Mouse (Mus musculus) ES-E14 (cell line): Measurements from ENCODE around the gene Calml4. TPM values are rescaled to one million over a fixed set of nuclear protein-coding genes. Genes with fewer than 3 reads are reported as not detected.

Experiments used
- DNase-seq: peaks from one replicate; pipeline ENCODE4 v3.0.0-alpha.2; 2013; ENCODE audit warnings: low read depth, low spot score
- H3K27ac ChIP-seq: 2 replicates; pipeline ENCODE4 v1.5.1; 2012; ENCODE audit warnings: low read depth, mild to moderate bottlenecking, low read length, moderate library complexity, mixed read lengths; ENCODE audit not compliant: poor library complexity, insufficient read depth, severe bottlenecking
- H3K36me3 ChIP-seq: 2 replicates; pipeline ENCODE4 v1.6.1; 2012; ENCODE audit warnings: mild to moderate bottlenecking, low read length, moderate library complexity, mixed read lengths; ENCODE audit not compliant: control insufficient read depth, poor library complexity, insufficient read depth, severe bottlenecking
- H3K4me1 ChIP-seq, 2 experiments: fragments of 150-350 bp in 1 of 2; sonication (generic) in 1 of 2; 2 replicates each; pipeline ENCODE4 v1.6.1; 2012; ENCODE audit warnings: low read length in 2 of 2, mild to moderate bottlenecking in 1 of 2, mixed read lengths in 1 of 2; ENCODE audit not compliant: control insufficient read depth in 2 of 2, insufficient read depth in 2 of 2, poor library complexity in 1 of 2
- H3K4me3 ChIP-seq, 2 experiments: fragments of 150-350 bp in 1 of 2; sonication (generic) in 1 of 2; 2 replicates each; pipeline ENCODE4 v1.5.1; 2012; ENCODE audit warnings: low read length in 2 of 2, low read depth in 1 of 2, mild to moderate bottlenecking in 1 of 2, mixed read lengths in 1 of 2; ENCODE audit not compliant: insufficient read depth in 1 of 2, poor library complexity in 1 of 2, severe bottlenecking in 1 of 2
- H3K9ac ChIP-seq: 2 replicates; pipeline ENCODE4 v1.6.1; 2012; ENCODE audit warnings: low read depth, mild to moderate bottlenecking, low read length, mixed read lengths; ENCODE audit not compliant: poor library complexity, insufficient read depth, severe bottlenecking
- H3K9me3 ChIP-seq: fragments of 150-350 bp; sonication (generic); 2 replicates; pipeline ENCODE4 v1.6.1; 2012; ENCODE audit warnings: low read depth, mild to moderate bottlenecking, low read length; ENCODE audit not compliant: control insufficient read depth, insufficient read depth
- CHD2 ChIP-seq: IDR thresholded peaks from 2 replicates; pipeline ENCODE4 v1.6.1; 2014; ENCODE audit warnings: mild to moderate bottlenecking, low read depth, low read length, inconsistent platforms
- HCFC1 ChIP-seq: IDR thresholded peaks from 2 replicates; pipeline ENCODE4 v1.6.1; 2012; ENCODE audit warnings: low read length, inconsistent platforms, borderline replicate concordance; ENCODE audit not compliant: insufficient read depth
- MAFK ChIP-seq: IDR thresholded peaks from 2 replicates; pipeline ENCODE4 v1.6.1; 2014; ENCODE audit warnings: mild to moderate bottlenecking, low read depth, low read length, inconsistent platforms; ENCODE audit not compliant: insufficient read depth
- ZC3H11A ChIP-seq: IDR thresholded peaks from 2 replicates; pipeline ENCODE4 v1.6.1; 2012; ENCODE audit warnings: low read depth, mild to moderate bottlenecking, inconsistent platforms, low read length, borderline replicate concordance
- ZNF384 ChIP-seq: IDR thresholded peaks from 2 replicates; pipeline ENCODE4 v1.6.1; 2012; ENCODE audit warnings: low read depth, low read length, inconsistent platforms
- in situ Hi-C, 2 experiments: fragments of 600-800 bp; cut with MboI; formaldehyde crosslinking; loops; one replicate each; pipeline ENCODE4 v1.15.1; 2025; ENCODE audit warnings: low sequenced_read_pairs in 2 of 2, inconsistent platforms in 1 of 2; ENCODE audit not compliant: unreplicated experiment in 2 of 2
- total RNA-seq: library from RNA; depleted of rRNA; stranded (reverse); fragments of 300-350 nt; gene quantifications from 2 replicates; pipeline ENCODE4 v1.2.3, GENCODE M21; 2012

Gene Calml4
- total RNA-seq, 1 experiment = 10.2 TPM

DNA sequence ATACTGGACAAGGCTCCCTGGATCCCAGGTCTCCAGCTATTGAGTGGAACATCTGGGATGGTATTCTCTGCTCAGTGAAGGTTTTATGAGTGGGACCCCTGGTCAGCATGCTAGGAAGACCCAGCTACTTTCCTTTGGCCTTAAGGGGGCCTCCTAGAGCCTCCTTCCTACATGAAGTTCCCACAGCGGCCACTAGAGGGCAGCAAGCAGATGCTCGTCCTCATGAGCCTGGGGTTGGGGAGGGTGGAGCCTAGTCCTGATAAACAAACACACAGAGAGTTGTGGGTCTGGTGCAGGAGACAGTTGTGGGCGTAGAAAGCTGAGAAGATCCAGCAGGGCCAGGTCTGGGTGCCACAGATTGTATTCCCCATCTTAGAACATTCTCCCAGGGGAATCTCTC, 10.2 kb upstream of the Calml4 start:
- Histone ChIP-seq H3K27ac (no peak overlapping the region), H3K9ac (no peak overlapping the region), H3K9me3 (no peaks in the 10 kb centered on the region), H3K36me3 (peaks cover 4% of the 10 kb centered on the region; the same call in 1 of the 2 replicates), H3K4me3 (no peak overlapping the region), H3K4me1 (peaks cover 0 to 13% of the 10 kb centered on the region in 2 experiments; a peak in 2 of 4 replicates)
- in situ Hi-C loops = no loop called here
- peak; percentile 53; the same call in 1 of the 2 replicates for TF ChIP-seq ZC3H11A
- no peak for TF ChIP-seq ZNF384
- DNase-seq = peak; percentile 92

DNA sequence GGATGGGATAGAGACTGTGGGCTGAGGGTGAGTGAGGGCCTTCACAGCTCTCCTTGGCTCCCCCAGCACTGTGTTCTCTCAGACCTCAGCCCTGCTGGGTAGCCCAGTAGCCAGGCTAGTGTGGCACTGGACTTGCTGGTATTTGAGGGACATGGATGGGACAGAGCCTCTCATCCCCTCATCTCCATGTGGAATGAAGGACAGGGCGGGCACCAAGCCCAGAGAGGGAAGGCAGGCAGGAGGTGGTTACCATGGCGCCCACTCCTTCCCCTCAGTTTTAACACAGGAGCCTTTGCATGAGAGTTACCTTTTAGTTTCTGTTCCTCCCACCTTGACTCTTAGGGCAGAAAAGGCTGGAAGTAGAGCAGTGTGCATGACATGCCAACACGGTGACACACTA, 9.2 kb upstream of the Calml4 start:
- no peak overlapping the region for H3K9ac ChIP-seq
- peaks cover 4% of the 10 kb centered on the region; the same call in 1 of the 2 replicates for H3K36me3 ChIP-seq
- H3K4me1 ChIP-seq = peaks cover 0 to 13% of the 10 kb centered on the region in 2 experiments; a peak in 2 of 4 replicates
- no peak for DNase-seq
- no peak for TF ChIP-seq MAFK
- TF ChIP-seq ZNF384 = no peak
- no peak for TF ChIP-seq ZC3H11A
- no peak for TF ChIP-seq HCFC1
- no peak for TF ChIP-seq CHD2
- no peak overlapping the region for H3K27ac ChIP-seq
- H3K9me3 ChIP-seq = no peaks in the 10 kb centered on the region
- no peak overlapping the region for H3K4me3 ChIP-seq
- in situ Hi-C loops = no loop called here

DNA sequence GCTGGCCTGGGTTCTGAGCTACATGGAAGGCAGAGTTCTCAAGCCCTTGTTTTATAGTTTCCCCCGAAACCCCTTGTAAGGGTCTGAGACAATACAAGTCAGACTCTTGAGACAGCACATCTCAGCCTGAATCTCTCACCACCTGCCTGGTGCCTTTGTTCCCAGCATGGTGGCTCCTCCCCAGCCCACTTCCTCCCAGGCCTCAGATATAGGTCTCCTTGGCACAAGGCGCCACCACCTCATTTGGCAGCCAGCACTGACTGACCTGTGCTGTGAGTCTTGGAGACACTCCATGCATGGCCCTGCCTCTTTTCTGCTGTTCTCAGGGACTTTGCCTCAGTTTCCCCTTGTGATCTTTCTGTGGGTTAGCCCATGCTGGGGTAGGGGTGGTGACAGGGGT, 6.3 kb upstream of the Calml4 start:
- TF ChIP-seq CHD2 = no peak
- peaks cover 4% of the 10 kb centered on the region; the same call in 1 of the 2 replicates for H3K36me3 ChIP-seq
- DNase-seq = no peak
- H3K9me3 ChIP-seq = no peaks in the 10 kb centered on the region
- no peak overlapping the region for H3K4me3 ChIP-seq
- in situ Hi-C loops = no loop called here
- H3K4me1 ChIP-seq = peaks cover 0 to 13% of the 10 kb centered on the region in 2 experiments; a peak in 2 of 4 replicates
- H3K9ac ChIP-seq = no peak overlapping the region; the same call in 1 of the 2 replicates
- peak overlapping the region; percentile 55 for H3K27ac ChIP-seq

DNA sequence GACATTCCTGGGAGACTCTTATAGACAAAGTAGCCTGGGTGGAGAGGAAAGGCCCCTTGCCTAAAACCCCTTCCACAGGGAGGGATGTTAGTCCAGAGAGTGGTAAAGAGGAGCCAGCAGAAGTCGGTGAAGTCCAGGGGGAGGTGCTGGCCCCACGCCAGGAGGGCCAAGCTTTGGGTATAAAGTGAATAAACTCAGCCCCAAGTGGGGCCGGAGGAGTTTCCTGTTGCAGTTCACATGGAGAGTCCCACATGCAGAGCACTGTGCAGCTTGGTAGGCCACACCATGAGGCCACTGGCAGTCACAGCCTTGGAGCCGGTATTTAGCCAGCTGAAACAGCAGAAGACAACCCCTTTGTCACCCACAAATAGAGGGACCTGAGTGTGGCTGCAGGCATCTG, 3.4 kb upstream of the Calml4 start:
- peaks cover 6 to 9% of the 10 kb centered on the region in 2 experiments; a peak in 3 of 4 replicates for H3K4me1 ChIP-seq
- H3K4me3 ChIP-seq = no peak overlapping the region
- in situ Hi-C loops = no loop called here
- H3K9ac ChIP-seq = no peak overlapping the region
- H3K9me3 ChIP-seq = no peaks in the 10 kb centered on the region
- no peak overlapping the region for H3K27ac ChIP-seq
- TF ChIP-seq CHD2 (no peak), HCFC1 (no peak), ZNF384 (no peak), MAFK (no peak), ZC3H11A (no peak)
- DNase-seq = no peak
- peaks cover 4% of the 10 kb centered on the region; the same call in 1 of the 2 replicates for H3K36me3 ChIP-seq

DNA sequence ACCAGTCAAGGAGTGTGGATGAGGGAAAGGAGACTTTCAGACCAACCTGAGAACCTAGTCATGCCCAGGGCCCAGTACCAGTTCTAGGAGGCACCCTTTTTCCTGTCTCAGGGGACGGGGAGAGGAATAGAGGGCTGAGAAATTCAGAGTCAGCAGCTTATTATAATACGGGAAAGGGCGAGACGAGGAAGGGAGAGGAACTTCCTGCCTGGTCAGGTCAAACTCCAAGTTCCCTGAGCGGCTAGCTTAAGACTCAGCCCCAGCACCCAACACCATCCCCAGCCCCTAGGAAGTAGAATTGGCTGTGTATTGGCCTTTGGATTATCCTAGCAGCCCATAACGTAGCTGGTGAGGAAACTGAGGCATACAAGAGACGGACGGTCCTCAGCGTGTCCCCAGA, 664 bp upstream of the Calml4 start:
- Histone ChIP-seq H3K36me3 (no peaks in the 10 kb centered on the region), H3K9ac (no peak overlapping the region), H3K9me3 (no peaks in the 10 kb centered on the region), H3K4me3 (no peak overlapping the region), H3K27ac (no peak overlapping the region), H3K4me1 (peaks cover 5 to 6% of the 10 kb centered on the region in 2 experiments; a peak in 3 of 4 replicates)
- in situ Hi-C loops = no loop called here
- DNase-seq = no peak
- TF ChIP-seq CHD2 = no peak
